Mouse (Mus musculus) heart, postnatal 0 days (tissue): ENCODE data around the gene Gm44503. TPM values are rescaled to one million over a fixed set of nuclear protein-coding genes. Genes with fewer than 3 reads are reported as not detected.

Experiments used
- ATAC-seq: fragments of 200-750 bp; cut with Nextera tagmentation; 2 replicates; pipeline ENCODE4 v1.8.0; 2017; ENCODE audit warnings: low read depth, moderate number of reproducible peaks, moderate library complexity; ENCODE audit not compliant: insufficient read depth
- DNase-seq: peaks from one replicate; pipeline ENCODE4 v3.0.0-alpha.2; 2016; ENCODE audit warnings: low spot score
- H3K27ac ChIP-seq: fragments of 300-500 bp; sonication (generic); 2 replicates; pipeline ENCODE4 v1.5.1; 2014; ENCODE audit warnings: low read depth, mild to moderate bottlenecking
- H3K27me3 ChIP-seq: fragments of 300-500 bp; sonication (generic); 2 replicates; pipeline ENCODE4 v1.6.1; 2014; ENCODE audit warnings: low read length, mixed read lengths; ENCODE audit not compliant: control insufficient read depth, insufficient read depth
- H3K36me3 ChIP-seq: fragments of 300-500 bp; sonication (generic); replicated peaks from 2 replicates; pipeline ENCODE4 v1.6.1; 2014; ENCODE audit warnings: low read length, mixed read lengths; ENCODE audit not compliant: control insufficient read depth, insufficient read depth
- H3K4me1 ChIP-seq: fragments of 300-500 bp; sonication (generic); 2 replicates; pipeline ENCODE4 v1.6.1; 2014; ENCODE audit warnings: antibody characterized with exemption; ENCODE audit not compliant: control insufficient read depth, insufficient read depth
- H3K4me2 ChIP-seq: fragments of 300-500 bp; sonication (generic); 2 replicates; pipeline ENCODE4 v1.6.1; 2014; ENCODE audit warnings: low read depth, mild to moderate bottlenecking, low read length, moderate library complexity
- H3K4me3 ChIP-seq: fragments of 300-500 bp; sonication (generic); 2 replicates; pipeline ENCODE4 v1.5.1; 2014; ENCODE audit warnings: low read depth, low read length
- H3K9ac ChIP-seq: fragments of 300-500 bp; sonication (generic); replicated peaks from 2 replicates; pipeline ENCODE4 v1.6.1; 2014; ENCODE audit warnings: low read depth, low read length, mixed read lengths
- H3K9me3 ChIP-seq: fragments of 300-500 bp; sonication (generic); replicated peaks from 2 replicates; pipeline ENCODE4 v1.6.1; 2016; ENCODE audit warnings: low read length; ENCODE audit not compliant: control insufficient read depth
- CTCF ChIP-seq: IDR thresholded peaks from 2 replicates; pipeline ENCODE4 v1.5.1; 2016; ENCODE audit warnings: antibody characterized with exemption, control low read depth, low read depth
- EP300 ChIP-seq: IDR thresholded peaks from 2 replicates; pipeline ENCODE4 v1.6.1; 2016; ENCODE audit warnings: antibody characterized with exemption, low read depth
- WGBS: fragments of 180-500 bp; shearing (Covaris S2); extraction: QIAGEN DNeasy Blood & Tissue Kit; methylation state at CpG from one replicate; pipeline ENCODE4 v1.1.7; 2014; 5-methylcytosine and 5-hydroxymethylcytosine counted together
- polyA plus RNA-seq: library from polyadenylated mRNA; unstranded; fragments of >200 nt; fragmentation: Nextera tagmentation; extraction: Ambion mirVana; gene quantifications from 2 replicates; pipeline ENCODE4 v1.2.1, GENCODE M21; 2015
- total RNA-seq: library from RNA; depleted of rRNA; stranded (reverse); fragments of >200 nt; gene quantifications from 2 replicates; pipeline ENCODE4 v1.2.3, GENCODE M21; 2014; ENCODE audit warnings: low replicate concordance

The Gm44503 gene
- total and polyA plus RNA-seq, 2 experiments from 2014 or later, result not detected

DNA sequence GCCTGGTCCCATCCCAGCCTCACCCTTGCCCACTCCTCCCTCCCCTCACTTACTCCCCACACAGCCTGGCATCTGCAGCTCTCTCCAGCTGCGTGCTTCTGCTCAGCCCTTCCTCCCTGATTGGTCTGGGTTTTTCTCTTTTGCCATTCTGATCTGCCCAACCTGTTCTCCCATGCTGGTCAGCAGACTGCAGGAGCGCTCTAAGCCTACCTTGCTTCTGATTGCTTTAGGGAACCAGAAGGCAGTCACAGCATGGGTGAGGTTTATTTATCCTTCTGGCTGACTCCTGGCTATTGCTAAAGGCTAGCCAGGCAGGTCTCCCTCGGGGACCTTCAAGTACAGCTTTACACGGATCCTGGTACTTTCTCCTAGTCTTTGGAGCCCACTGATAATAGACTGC lies 72.8 kb downstream of the Gm44503 start:
- peaks cover 41% of the 10 kb centered on the region for H3K36me3 ChIP-seq
- no peaks in the 10 kb centered on the region for H3K4me1 ChIP-seq
- 61% methylated on average over 4 of the region's 4 CpGs for WGBS
- no peak overlapping the region for H3K27ac ChIP-seq
- DNase-seq, result no peak
- no peaks in the 10 kb centered on the region; the same call in 1 of the 2 replicates for H3K9me3 ChIP-seq
- H3K4me3 ChIP-seq, result no peak overlapping the region
- TF ChIP-seq CTCF, result no peak
- TF ChIP-seq EP300, result no peak
- no peak overlapping the region for H3K4me2 ChIP-seq
- ATAC-seq, result no peak
- H3K9ac ChIP-seq, result no peak overlapping the region
- no peaks in the 10 kb centered on the region for H3K27me3 ChIP-seq

DNA sequence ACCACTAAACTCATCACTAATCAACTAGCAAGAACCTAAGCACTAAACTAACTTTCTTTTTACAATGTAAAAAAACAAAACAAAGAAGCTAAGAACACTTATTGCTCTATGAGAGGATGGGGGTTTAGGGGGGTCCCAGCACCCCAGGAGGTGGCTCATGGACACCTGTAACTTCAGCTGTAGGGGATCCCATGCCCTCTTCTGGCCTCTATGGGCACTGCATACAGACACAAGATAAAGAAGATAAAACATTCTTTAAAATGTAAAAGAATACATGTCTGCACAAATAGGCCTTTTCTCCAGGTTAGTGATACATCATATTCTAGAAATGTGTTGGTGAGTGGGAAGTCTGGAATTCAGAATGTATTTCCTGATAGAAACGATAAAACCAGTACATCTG lies 74.8 kb downstream of the Gm44503 start:
- ATAC-seq (no peak), DNase-seq (no peak)
- WGBS, result 91% methylated on average over 1 of the region's 1 CpGs
- Histone ChIP-seq H3K4me2 (no peak overlapping the region), H3K4me3 (no peak overlapping the region), H3K27me3 (no peaks in the 10 kb centered on the region), H3K27ac (no peak overlapping the region), H3K36me3 (peaks cover 41% of the 10 kb centered on the region), H3K9me3 (no peaks in the 10 kb centered on the region; the same call in 1 of the 2 replicates), H3K9ac (no peak overlapping the region), H3K4me1 (no peaks in the 10 kb centered on the region)
- TF ChIP-seq EP300, result no peak
- no peak for TF ChIP-seq CTCF

DNA sequence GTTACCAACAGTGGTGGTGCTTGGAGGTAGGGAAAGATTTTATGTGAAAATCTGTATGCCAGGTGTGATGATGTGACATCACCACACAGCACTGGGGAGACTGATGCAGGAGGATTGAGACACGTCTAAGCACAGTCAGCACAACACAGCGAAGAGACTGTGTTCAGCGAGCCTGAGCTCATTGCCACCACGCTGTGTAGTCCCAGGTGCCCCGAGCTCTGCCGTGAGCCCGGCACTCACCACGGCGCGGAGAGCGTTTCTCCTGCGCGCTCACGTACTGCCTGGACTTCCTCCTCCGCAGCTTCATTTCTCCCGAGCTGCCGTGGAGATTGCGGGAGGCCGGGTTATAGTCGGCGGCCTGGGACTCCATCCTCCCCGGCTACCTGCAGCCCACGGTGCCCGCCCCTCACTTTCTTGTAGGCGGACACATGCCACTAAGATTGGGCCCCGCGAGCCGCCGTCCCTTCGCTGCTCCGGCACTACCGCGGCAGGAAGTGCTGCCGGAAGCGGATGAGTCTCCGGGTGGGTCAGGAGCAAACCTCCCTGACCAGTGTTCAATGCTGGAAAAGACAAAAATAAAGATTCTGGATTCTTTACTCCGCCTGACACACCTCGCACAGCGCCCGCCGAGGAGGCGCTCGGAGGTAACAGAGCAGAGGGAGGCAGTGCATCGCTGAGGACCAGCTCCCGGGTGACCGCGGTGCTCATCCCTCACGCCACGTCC lies 80.7 kb downstream of the Gm44503 start:
- DNase-seq (peak; percentile 79), ATAC-seq (peak; percentile 85)
- under 1% methylated on average over 49 of the region's 49 CpGs for WGBS

DNA sequence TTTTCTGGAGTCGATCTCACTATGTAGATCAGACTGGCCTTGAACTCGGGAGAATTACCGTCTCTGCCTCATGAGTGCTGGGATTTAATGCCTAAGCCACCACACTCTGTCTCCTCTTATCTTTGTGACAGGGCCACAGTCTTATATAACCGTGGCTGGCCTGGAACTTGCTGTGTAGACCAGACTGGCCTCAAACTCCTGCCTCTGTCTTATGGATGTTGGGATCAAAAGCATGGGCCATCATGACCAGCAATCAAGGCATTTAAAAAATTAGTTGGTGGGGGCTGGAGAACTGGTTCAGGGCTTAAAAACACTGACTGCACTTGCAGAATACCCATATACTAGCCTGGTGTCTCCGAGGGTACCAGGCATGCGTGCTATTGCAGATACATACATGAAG lies 81.4 kb downstream of the Gm44503 start, which contains the start of gene Pigb:
Gene Pigb (minus strand): TSS at position 299 of the 400 bp plus-strand sequence.
- no peak for TF ChIP-seq CTCF
- TF ChIP-seq EP300, result no peak
- Histone ChIP-seq H3K4me1 (peaks cover 17% of the 10 kb centered on the region; the same call in 1 of the 2 replicates), H3K4me3 (peak within 1 kb of the TSS; percentile 77), H3K9ac (peak within 1 kb of the TSS; percentile 73), H3K9me3 (no peaks in the 10 kb centered on the region), H3K27ac (peak within 1 kb of the TSS; percentile 50), H3K27me3 (no peaks in the 10 kb centered on the region), H3K4me2 (peak within 1 kb of the TSS; percentile 84), H3K36me3 (no peaks in the 10 kb centered on the region)
- 26% methylated on average over 6 of the region's 6 CpGs for WGBS
- DNase-seq (no peak), ATAC-seq (no peak)

More for the DNA sequence above, 80.7 kb downstream of the Gm44503 start:
- H3K9me3 ChIP-seq, result no peaks in the 10 kb centered on the region
- peak overlapping the region; percentile 77 for H3K4me3 ChIP-seq
- peak overlapping the region; percentile 50 for H3K27ac ChIP-seq
- TF ChIP-seq CTCF (no peak), EP300 (no peak; the same call in 1 of the 2 replicates)
- H3K4me2 ChIP-seq, result peak overlapping the region; percentile 84
- no peaks in the 10 kb centered on the region for H3K36me3 ChIP-seq
- peaks cover 15% of the 10 kb centered on the region; the same call in 1 of the 2 replicates for H3K4me1 ChIP-seq
- no peaks in the 10 kb centered on the region for H3K27me3 ChIP-seq
- peak overlapping the region; percentile 73 for H3K9ac ChIP-seq

DNA sequence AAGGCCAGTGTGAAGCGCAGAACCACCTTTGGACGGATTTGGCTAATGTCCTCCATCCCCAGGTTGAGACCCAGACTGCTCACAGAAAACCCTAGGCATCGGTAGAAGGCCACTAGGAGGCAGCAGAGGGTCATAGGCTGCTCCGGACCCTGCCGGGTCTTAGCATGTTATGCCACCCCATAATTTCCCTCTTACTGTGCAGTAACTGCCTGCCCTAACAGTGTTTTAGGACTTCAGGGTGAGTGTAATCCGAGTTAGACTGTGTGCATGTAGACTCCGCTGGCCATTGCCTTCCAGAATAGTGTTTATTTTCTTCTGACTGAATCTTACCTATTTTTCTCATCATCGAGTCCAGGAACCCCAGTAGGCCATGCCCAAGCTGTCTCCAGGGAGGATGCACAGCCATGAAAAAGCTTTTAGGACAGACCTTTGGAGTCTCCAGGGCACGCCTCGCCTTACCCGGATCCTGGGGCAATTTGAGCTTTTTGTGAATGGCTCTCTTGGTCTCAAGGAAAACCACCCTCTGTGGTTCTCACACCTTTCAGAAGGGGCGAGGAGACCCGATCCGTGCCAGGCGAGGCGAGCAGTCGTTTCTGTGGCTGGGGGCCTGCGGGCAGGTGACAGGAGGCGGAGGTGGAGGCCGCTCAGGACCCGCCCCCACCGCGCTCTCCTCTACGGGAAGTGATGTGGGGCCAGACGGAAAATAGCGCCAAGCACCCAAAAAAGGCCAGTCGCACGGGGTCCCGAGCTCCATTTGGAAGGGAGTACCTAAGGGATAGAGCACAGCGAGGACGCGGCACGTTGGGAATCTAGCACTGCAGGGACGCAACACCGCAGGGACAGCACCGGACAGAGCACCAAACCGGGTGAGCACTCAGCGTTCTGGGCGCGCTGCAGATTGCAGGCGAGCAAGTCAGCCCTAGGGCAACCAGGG lies 85.8 kb downstream of the Gm44503 start, which contains the start of gene Rab27a:
Gene Rab27a (plus strand): TSS at position 709 of the 934 bp plus-strand sequence.
- under 1% methylated on average over 41 of the region's 41 CpGs for WGBS
- Histone ChIP-seq H3K4me2 (peak within 1 kb of the TSS; percentile 92), H3K9me3 (no peaks in the 10 kb centered on the region), H3K4me1 (peaks cover 12% of the 10 kb centered on the region; the same call in 1 of the 2 replicates), H3K27me3 (no peaks in the 10 kb centered on the region), H3K27ac (no peak within 1 kb of the TSS; the same call in 1 of the 2 replicates), H3K36me3 (no peaks in the 10 kb centered on the region), H3K4me3 (peak within 1 kb of the TSS; percentile 52), H3K9ac (peak within 1 kb of the TSS; percentile 43)
- peak; percentile 81 for ATAC-seq
- peak; percentile 74 for DNase-seq
- TF ChIP-seq CTCF, result peak; percentile 93
- TF ChIP-seq EP300, result no peak
